Mouse (Mus musculus) liver, embryonic 12.5 days (tissue): Measurements from ENCODE around the gene Top3a. TPM values are rescaled to one million over a fixed set of nuclear protein-coding genes. Genes with fewer than 3 reads are reported as not detected.

Experiments
- ATAC-seq: fragments of 200-750 bp; cut with Nextera tagmentation; 2 replicates; pipeline ENCODE4 v1.8.0; 2017; ENCODE audit warnings: moderate number of reproducible peaks, mild to moderate bottlenecking, moderate library complexity
- H3K27ac ChIP-seq: fragments of 300-500 bp; sonication (generic); 2 replicates; pipeline ENCODE4 v1.5.1; 2016; ENCODE audit warnings: mild to moderate bottlenecking
- H3K27me3 ChIP-seq: fragments of 300-500 bp; sonication (generic); replicated peaks from 2 replicates; pipeline ENCODE4 v1.6.1; 2016; ENCODE audit warnings: mild to moderate bottlenecking, moderate library complexity
- H3K36me3 ChIP-seq: fragments of 300-500 bp; sonication (generic); 2 replicates; pipeline ENCODE4 v1.6.1; 2016; ENCODE audit warnings: mild to moderate bottlenecking, moderate library complexity
- H3K4me1 ChIP-seq: fragments of 300-500 bp; sonication (generic); 2 replicates; pipeline ENCODE4 v1.6.1; 2016
- H3K4me2 ChIP-seq: fragments of 300-500 bp; sonication (generic); 2 replicates; pipeline ENCODE4 v1.6.1; 2016; ENCODE audit warnings: mild to moderate bottlenecking, moderate library complexity
- H3K4me3 ChIP-seq: fragments of 300-500 bp; sonication (generic); 2 replicates; pipeline ENCODE4 v1.5.1; 2016; ENCODE audit warnings: mild to moderate bottlenecking, moderate library complexity
- H3K9ac ChIP-seq: fragments of 300-500 bp; sonication (generic); 2 replicates; pipeline ENCODE4 v1.6.1; 2016; ENCODE audit warnings: mild to moderate bottlenecking, moderate library complexity
- H3K9me3 ChIP-seq: fragments of 300-500 bp; sonication (generic); replicated peaks from 2 replicates; pipeline ENCODE4 v1.6.1; 2016; ENCODE audit warnings: mild to moderate bottlenecking, moderate library complexity
- WGBS: fragments of 180-500 bp; shearing (Covaris S2); methylation state at CpG from one replicate; pipeline ENCODE4 v1.1.7; 2016; ENCODE audit not compliant: insufficient replicate concordance; 5-methylcytosine and 5-hydroxymethylcytosine counted together
- polyA plus RNA-seq: library from polyadenylated mRNA; unstranded; fragments of >200 nt; fragmentation: Nextera tagmentation; extraction: Ambion mirVana; gene quantifications from 2 replicates; pipeline ENCODE4 v1.2.1, GENCODE M21; 2016

The Top3a gene
- polyA plus RNA-seq, 1 experiment from 2014 or later, result 10.9 TPM

DNA sequence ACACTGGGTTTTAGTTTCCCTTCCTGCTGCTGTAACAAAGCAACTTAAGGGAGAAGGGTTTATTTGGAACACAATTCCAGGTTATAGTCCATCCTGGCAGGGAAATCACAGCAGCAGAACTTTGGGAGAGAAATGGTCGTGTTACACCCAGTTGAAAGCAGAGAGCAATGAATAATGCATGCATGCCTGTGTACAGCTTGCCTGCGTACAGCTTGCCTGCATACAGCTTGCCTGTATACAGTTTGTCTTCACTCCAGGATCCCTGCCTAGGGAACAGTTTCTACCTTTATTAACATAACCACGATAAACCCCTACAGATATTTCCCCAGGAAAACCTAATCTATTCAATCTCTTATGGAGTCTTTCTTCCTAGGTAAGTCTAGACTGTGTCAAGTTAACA is 6.4 kb downstream of the Top3a start:
- no peak for ATAC-seq
- H3K27ac ChIP-seq, result no peak overlapping the region
- H3K27me3 ChIP-seq, result no peaks in the 10 kb centered on the region
- no peaks in the 10 kb centered on the region for H3K36me3 ChIP-seq
- H3K9ac ChIP-seq, result no peak overlapping the region
- 75% methylated on average over 3 of the region's 3 CpGs for WGBS
- no peaks in the 10 kb centered on the region for H3K9me3 ChIP-seq
- H3K4me3 ChIP-seq, result no peak overlapping the region
- H3K4me1 ChIP-seq, result peaks cover 32% of the 10 kb centered on the region
- H3K4me2 ChIP-seq, result no peak overlapping the region

GRCm38 (mm10) chr11:60769322-60769721 is 7.8 kb downstream of the Top3a start:
- Histone ChIP-seq H3K4me3 (no peak overlapping the region), H3K4me1 (peaks cover 17% of the 10 kb centered on the region), H3K4me2 (no peak overlapping the region), H3K27ac (no peak overlapping the region), H3K9me3 (no peaks in the 10 kb centered on the region), H3K36me3 (peaks cover 8% of the 10 kb centered on the region; the same call in 1 of the 2 replicates), H3K27me3 (no peaks in the 10 kb centered on the region), H3K9ac (no peak overlapping the region)
- 50% methylated on average over 2 of the region's 2 CpGs for WGBS
- ATAC-seq, result no peak

- peaks cover 21% of the 10 kb centered on the region for H3K36me3 ChIP-seq
- H3K4me1 ChIP-seq, result peaks cover 8% of the 10 kb centered on the region; the same call in 1 of the 2 replicates
- H3K27ac ChIP-seq, result no peak overlapping the region
- no peaks in the 10 kb centered on the region for H3K9me3 ChIP-seq
- H3K4me3 ChIP-seq, result no peak overlapping the region
- H3K4me2 ChIP-seq, result no peak overlapping the region
- no peak overlapping the region for H3K9ac ChIP-seq
- 36% methylated on average over 4 of the region's 4 CpGs for WGBS
- ATAC-seq, result no peak
- H3K27me3 ChIP-seq, result no peaks in the 10 kb centered on the region
Measured at GRCm38 (mm10) chr11:60766969-60767368, 10.2 kb downstream of the Top3a start.

DNA sequence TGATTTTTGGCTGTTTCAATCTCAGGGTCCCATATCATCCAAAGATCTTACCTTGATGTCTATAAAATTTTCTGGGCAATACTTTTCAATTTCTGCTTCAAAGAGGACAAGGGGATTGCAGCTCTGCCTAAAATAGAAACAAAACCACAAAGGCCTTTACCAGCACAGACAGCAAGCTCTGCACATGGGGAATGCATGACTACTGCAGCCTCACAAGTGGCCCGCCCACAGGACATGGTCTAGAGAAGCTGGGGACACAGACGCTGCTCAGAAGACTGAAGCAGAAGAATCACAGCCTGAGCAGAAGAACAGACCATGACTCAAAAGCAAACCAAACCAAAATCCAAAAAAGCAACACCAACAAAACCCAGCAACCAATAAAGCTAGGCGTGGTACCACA is 15.5 kb downstream of the Top3a start:
- no peak overlapping the region for H3K4me3 ChIP-seq
- no peak overlapping the region for H3K9ac ChIP-seq
- 65% methylated on average over 3 of the region's 3 CpGs for WGBS
- ATAC-seq, result no peak
- no peak overlapping the region for H3K27ac ChIP-seq
- H3K36me3 ChIP-seq, result peaks cover 66% of the 10 kb centered on the region
- no peaks in the 10 kb centered on the region for H3K27me3 ChIP-seq
- H3K4me2 ChIP-seq, result no peak overlapping the region
- no peaks in the 10 kb centered on the region for H3K9me3 ChIP-seq
- no peaks in the 10 kb centered on the region for H3K4me1 ChIP-seq

DNA sequence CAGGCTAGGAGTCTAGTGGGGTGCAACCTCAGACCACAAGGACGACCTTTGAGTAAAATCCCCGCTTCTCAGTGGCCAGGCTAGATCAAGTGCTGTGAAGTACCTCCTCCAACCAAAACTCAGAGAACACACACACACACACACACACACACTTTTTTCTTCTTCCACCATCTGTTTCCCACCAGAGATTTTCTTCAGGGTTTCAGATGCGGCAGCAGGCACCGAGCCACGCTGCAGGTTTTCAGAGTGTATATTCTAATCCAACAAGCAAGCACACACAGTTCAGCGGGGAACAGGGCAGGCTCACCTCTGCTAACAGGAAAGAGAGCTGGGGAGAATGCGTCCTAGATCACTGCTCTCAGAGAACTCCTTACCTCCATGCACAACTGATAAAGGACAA is 21.6 kb downstream of the Top3a start:
- Histone ChIP-seq H3K27me3 (no peaks in the 10 kb centered on the region), H3K9me3 (no peaks in the 10 kb centered on the region), H3K4me1 (no peaks in the 10 kb centered on the region), H3K36me3 (peaks cover 92% of the 10 kb centered on the region), H3K27ac (no peak overlapping the region), H3K4me2 (no peak overlapping the region), H3K4me3 (no peak overlapping the region), H3K9ac (no peak overlapping the region)
- WGBS, result 78% methylated on average over 7 of the region's 7 CpGs
- no peak for ATAC-seq

DNA sequence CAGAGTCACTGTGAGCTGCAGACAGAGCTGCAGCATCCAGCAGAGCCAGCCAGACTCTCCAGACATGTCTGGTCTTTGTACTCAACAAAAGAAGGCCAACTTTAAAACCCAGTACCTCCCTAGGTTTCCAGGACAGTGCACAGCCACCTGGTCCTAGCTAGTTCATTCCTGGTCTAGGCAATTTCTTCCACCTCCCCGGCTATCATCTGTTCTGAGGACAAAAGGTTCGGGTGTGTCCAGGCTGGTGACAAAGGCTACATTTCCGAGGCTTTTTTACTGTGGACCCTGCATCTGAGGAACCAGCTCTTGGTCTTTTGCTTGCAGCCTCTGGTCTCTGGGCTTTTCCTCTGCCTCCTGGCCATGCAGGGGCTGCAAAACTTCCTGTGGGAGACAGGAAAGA is 36.8 kb downstream of the Top3a start:
- H3K27ac ChIP-seq, result no peak overlapping the region
- H3K4me3 ChIP-seq, result no peak overlapping the region
- WGBS, result 58% methylated on average over 3 of the region's 3 CpGs
- peaks cover 73% of the 10 kb centered on the region for H3K36me3 ChIP-seq
- peaks cover 15% of the 10 kb centered on the region for H3K4me1 ChIP-seq
- no peak overlapping the region for H3K4me2 ChIP-seq
- no peak overlapping the region for H3K9ac ChIP-seq
- H3K27me3 ChIP-seq, result no peaks in the 10 kb centered on the region
- H3K9me3 ChIP-seq, result no peaks in the 10 kb centered on the region
- ATAC-seq, result no peak

GRCm38 (mm10) chr11:60737450-60737849 is 39.7 kb downstream of the Top3a start:
- H3K4me2 ChIP-seq, result peak overlapping the region; percentile 14; the same call in 1 of the 2 replicates
- H3K36me3 ChIP-seq, result peaks cover 44% of the 10 kb centered on the region
- H3K9me3 ChIP-seq, result no peaks in the 10 kb centered on the region
- no peaks in the 10 kb centered on the region for H3K27me3 ChIP-seq
- ATAC-seq, result peak; percentile 58; the same call in 1 of the 2 replicates
- peak overlapping the region; percentile 13; the same call in 1 of the 2 replicates for H3K27ac ChIP-seq
- H3K4me3 ChIP-seq, result no peak overlapping the region
- peaks cover 15% of the 10 kb centered on the region for H3K4me1 ChIP-seq
- no peak overlapping the region for H3K9ac ChIP-seq

DNA sequence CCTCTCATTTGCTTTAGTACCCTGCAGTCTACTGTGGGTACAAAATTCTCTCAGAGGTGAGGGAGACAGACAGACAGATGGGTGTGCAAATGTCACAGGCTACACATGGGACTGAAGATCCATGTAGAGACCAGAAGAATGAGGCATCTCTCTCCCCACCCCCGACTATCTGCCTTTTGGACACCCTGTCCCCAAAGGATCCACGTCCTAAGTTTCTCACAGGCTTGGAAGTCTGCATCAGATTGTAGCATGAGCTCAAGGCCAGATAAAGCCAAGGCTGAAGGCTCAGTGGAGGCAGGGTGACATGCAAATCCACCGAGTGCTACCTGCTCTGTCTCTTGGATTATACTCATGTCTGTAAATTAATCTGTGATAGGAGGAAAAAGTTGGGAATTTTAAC is 40.7 kb downstream of the Top3a start:
- H3K4me3 ChIP-seq, result no peak overlapping the region
- ATAC-seq, result no peak
- peaks cover 40% of the 10 kb centered on the region for H3K36me3 ChIP-seq
- H3K9me3 ChIP-seq, result no peaks in the 10 kb centered on the region
- no peak overlapping the region for H3K9ac ChIP-seq
- 61% methylated on average over 3 of the region's 3 CpGs for WGBS
- no peaks in the 10 kb centered on the region for H3K27me3 ChIP-seq
- H3K27ac ChIP-seq, result no peak overlapping the region
- H3K4me1 ChIP-seq, result peaks cover 15% of the 10 kb centered on the region
- no peak overlapping the region for H3K4me2 ChIP-seq

- no peak overlapping the region for H3K9ac ChIP-seq
- H3K27ac ChIP-seq, result no peak overlapping the region
Measured at GRCm38 (mm10) chr11:60735191-60735590, 42.0 kb downstream of the Top3a start.

GRCm38 (mm10) chr11:60734206-60734605 is 43.0 kb downstream of the Top3a start:
- H3K27ac ChIP-seq, result no peak overlapping the region
- no peak overlapping the region for H3K9ac ChIP-seq
- no peaks in the 10 kb centered on the region for H3K9me3 ChIP-seq
- no peak overlapping the region for H3K4me3 ChIP-seq
- H3K27me3 ChIP-seq, result no peaks in the 10 kb centered on the region
- ATAC-seq, result no peak
- H3K4me1 ChIP-seq, result peaks cover 22% of the 10 kb centered on the region
- 67% methylated on average over 2 of the region's 2 CpGs for WGBS
- peaks cover 28% of the 10 kb centered on the region for H3K36me3 ChIP-seq
- no peak overlapping the region for H3K4me2 ChIP-seq

More at GRCm38 (mm10) chr11:60735191-60735590, 42.0 kb downstream of the Top3a start:
- H3K4me1 ChIP-seq, result peaks cover 15% of the 10 kb centered on the region
- no peak for ATAC-seq
- WGBS, result 73% methylated on average over 5 of the region's 5 CpGs
- H3K4me2 ChIP-seq, result no peak overlapping the region
- peaks cover 38% of the 10 kb centered on the region for H3K36me3 ChIP-seq
- no peak overlapping the region for H3K4me3 ChIP-seq
- H3K27me3 ChIP-seq, result no peaks in the 10 kb centered on the region
- H3K9me3 ChIP-seq, result no peaks in the 10 kb centered on the region

GRCm38 (mm10) chr11:60731251-60731650 is 45.9 kb downstream of the Top3a start:
- H3K27me3 ChIP-seq, result no peaks in the 10 kb centered on the region
- no peak overlapping the region for H3K9ac ChIP-seq
- no peak overlapping the region for H3K4me3 ChIP-seq
- 86% methylated on average over 14 of the region's 14 CpGs for WGBS
- no peaks in the 10 kb centered on the region for H3K9me3 ChIP-seq
- no peak overlapping the region for H3K27ac ChIP-seq
- no peak for ATAC-seq
- H3K4me1 ChIP-seq, result peaks cover 33% of the 10 kb centered on the region
- no peak overlapping the region for H3K4me2 ChIP-seq
- peaks cover 16% of the 10 kb centered on the region for H3K36me3 ChIP-seq

DNA sequence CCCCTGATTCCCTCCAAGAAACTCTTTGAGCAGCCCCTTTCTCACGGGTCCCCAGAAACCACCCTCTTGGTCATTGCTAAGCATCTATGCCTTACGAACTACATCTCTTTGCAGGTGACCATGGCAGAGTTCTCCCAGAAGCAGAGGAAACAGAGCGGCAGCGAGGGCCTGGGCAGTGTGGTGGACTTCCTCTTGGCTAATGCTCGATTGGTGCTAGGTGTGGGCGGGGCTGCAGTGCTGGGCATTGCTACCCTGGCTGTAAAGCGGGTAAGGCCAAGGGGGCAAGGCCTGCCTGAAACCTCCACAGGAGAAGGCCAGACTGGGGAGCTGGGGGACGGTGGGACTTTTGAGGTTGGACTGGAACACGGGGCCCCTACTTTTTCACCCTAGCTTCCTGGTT is 47.0 kb downstream of the Top3a start:
- ATAC-seq, result no peak
- H3K4me1 ChIP-seq, result peaks cover 37% of the 10 kb centered on the region
- no peak overlapping the region for H3K4me3 ChIP-seq
- no peak overlapping the region for H3K9ac ChIP-seq
- H3K4me2 ChIP-seq, result no peak overlapping the region
- H3K9me3 ChIP-seq, result no peaks in the 10 kb centered on the region
- peaks cover 16% of the 10 kb centered on the region for H3K36me3 ChIP-seq
- H3K27me3 ChIP-seq, result no peaks in the 10 kb centered on the region
- WGBS, result 76% methylated on average over 9 of the region's 9 CpGs
- no peak overlapping the region for H3K27ac ChIP-seq

DNA sequence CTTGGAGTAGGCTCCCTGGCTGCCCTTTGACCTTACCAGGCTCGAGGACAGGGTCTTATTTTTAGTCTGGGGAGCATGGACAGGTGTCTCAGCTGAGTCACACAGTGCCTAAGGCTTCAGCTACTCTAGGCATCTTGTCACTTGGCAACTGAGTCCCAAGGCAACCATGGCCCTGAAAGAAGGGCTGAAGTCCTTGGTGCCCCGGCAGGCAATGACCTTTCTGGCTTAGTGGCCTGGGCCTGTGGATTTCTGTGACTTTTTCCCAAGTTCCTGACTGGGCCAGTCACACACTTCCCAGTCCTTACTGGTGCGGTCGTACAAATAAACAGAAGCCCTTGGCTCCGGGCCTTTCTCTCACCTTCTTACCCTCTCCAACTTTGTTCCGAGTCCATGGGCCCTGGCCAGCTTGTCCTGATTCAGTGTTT is 47.9 kb downstream of the Top3a start:
- 72% methylated on average over 6 of the region's 6 CpGs for whole genome bisulfite sequencing
- ATAC-seq, result no peak
- H3K4me3 ChIP-seq, result peak overlapping the region; percentile 88
- H3K27ac ChIP-seq, result peak overlapping the region; percentile 89; the same call in 1 of the 2 replicates
- H3K4me1 ChIP-seq, result peaks cover 37% of the 10 kb centered on the region
- H3K27me3 ChIP-seq, result no peaks in the 10 kb centered on the region
- H3K36me3 ChIP-seq, result peaks cover 24% of the 10 kb centered on the region
- H3K9me3 ChIP-seq, result no peaks in the 10 kb centered on the region
- H3K9ac ChIP-seq, result peak overlapping the region; percentile 65
- H3K4me2 ChIP-seq, result peak overlapping the region; percentile 83
